Mouse (Mus musculus): ENCODE results near the gene Olfr1173. TPM values are rescaled to one million over a fixed set of nuclear protein-coding genes. Genes with fewer than 3 reads are reported as not detected.

Gene Olfr1173
- polyA plus RNA-seq (2012), result not detected in 2 replicates

DNA sequence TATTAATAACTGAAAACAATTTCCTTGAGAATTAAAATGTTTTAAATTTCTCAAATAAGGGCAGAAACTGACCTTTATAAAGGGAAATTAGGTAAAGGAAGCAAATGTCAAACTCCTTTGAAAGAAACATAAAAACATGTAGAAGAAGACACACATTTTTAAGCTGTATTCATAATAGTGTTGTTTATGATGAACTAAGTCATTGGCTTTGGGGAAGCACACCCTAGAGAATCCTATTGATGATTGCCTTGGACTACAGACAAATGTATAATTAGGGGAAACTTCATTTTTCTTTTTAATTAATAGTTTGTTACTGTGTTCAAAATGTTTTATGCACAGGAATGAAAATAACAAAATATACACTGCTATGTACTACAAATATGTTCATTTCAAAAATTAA lies at the start of gene Olfr1173:
Gene Olfr1173 (minus strand): TSS at position 101 of the 400 bp plus-strand sequence.
- TF ChIP-seq GATA1 (IDR thresholded peaks at IDR 0.05; ENCODE audit: low read length), result no peak

DNA sequence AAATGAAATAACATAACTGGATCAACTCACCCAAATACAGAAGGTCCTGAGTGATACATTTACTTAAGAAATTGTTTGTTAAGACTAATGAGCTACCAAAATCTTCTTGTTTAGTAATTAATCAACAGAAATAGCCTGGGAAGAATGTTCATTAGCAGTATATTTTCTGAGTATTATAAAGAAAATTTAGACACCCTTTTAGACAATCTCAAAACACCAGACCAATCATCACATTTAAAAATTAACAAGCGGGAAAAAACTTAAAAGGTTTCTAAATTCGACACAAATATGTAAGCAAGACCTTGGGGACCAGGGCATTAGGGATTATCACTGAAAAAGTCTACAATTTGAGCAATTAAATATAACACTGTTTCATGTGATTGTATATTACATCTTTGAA lies 47.4 kb upstream of the Olfr1173 start, which contains the start of gene Olfr1175-ps:
Gene Olfr1175-ps (minus strand): TSS at position 101 of the 400 bp plus-strand sequence.
- TF ChIP-seq GATA1 (IDR thresholded peaks at IDR 0.05; ENCODE audit: low read length), result no peak

DNA sequence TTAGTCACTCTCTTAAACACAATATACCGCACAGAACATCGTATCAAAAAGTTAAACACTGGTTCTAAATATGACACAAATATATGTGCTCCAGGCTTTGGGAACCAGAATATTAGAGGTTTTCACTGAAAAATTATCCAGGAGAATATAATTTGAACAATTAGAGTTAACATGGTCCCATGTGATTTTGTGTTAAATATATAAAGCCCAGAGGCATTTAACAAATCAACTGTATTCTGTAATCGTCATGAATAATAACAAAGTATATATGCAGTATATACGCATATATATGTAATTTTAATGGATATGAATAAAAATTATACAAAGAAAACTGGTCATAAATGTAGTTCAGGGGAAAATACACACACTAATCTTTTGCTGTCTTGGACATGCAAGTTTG lies 35.4 kb upstream of the Olfr1173 start, which contains the start of gene Olfr1174-ps:
Gene Olfr1174-ps (minus strand): TSS at position 101 of the 400 bp plus-strand sequence.
- TF ChIP-seq GATA1 (IDR thresholded peaks at IDR 0.05; ENCODE audit: low read length), result no peak

DNA sequence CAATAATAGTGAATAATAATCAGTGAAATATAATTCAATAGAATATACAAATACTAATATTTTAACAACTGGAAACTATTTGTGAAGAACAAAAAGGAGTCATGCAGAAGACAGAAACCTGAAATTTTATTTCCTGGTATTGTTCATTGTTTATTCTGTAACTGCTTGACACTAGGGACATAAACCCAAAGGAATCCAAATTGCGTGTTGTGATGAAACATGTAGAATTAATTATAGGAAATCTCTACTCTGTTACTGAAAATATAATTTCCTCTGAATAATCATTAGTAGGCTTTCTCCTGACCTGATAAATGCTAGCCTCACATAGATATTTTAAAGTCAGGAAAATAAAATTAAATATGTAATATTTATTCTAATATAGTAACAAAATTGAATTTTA lies 51.4 kb downstream of the Olfr1173 start, which contains the start of gene Olfr1170:
Gene Olfr1170 (minus strand): TSS at position 101 of the 400 bp plus-strand sequence.
- TF ChIP-seq GATA1 (IDR thresholded peaks at IDR 0.05; ENCODE audit: low read length), result no peak

Other genes starting within 250 kb of the Olfr1173 start
- gene Olfr73, start 242.2 kb downstream of the Olfr1173 start, polyA plus RNA-seq (2012), result not detected in 2 replicates
- gene Olfr1162, start 228.7 kb downstream of the Olfr1173 start, polyA plus RNA-seq (2012), result not detected in 2 replicates
- not detected in 2 replicates for gene Olfr1163, start 208.0 kb downstream of the Olfr1173 start, polyA plus RNA-seq (2012)
- gene Olfr1164, start 185.9 kb downstream of the Olfr1173 start, polyA plus RNA-seq (2012), result not detected in 2 replicates
- gene Olfr1166, start 151.6 kb downstream of the Olfr1173 start, polyA plus RNA-seq (2012), result not detected in 2 replicates
- not detected in 2 replicates for gene Olfr1167, start 124.7 kb downstream of the Olfr1173 start, polyA plus RNA-seq (2012)
- not detected in 2 replicates for gene Olfr1168, start 98.0 kb downstream of the Olfr1173 start, polyA plus RNA-seq (2012)
- gene Olfr1170, start 51.5 kb downstream of the Olfr1173 start, polyA plus RNA-seq (2012), result not detected in 2 replicates
- not detected in 2 replicates for gene Olfr1174-ps, start 35.3 kb upstream of the Olfr1173 start, polyA plus RNA-seq (2012)
- not detected in 2 replicates for gene Olfr1175-ps, start 47.3 kb upstream of the Olfr1173 start, polyA plus RNA-seq (2012)
- not detected in 2 replicates for gene Olfr1176, start 56.8 kb upstream of the Olfr1173 start, polyA plus RNA-seq (2012)
- not detected in 2 replicates for gene Olfr1177-ps, start 66.6 kb upstream of the Olfr1173 start, polyA plus RNA-seq (2012)
- not detected in 2 replicates for gene Olfr1178, start 107.2 kb upstream of the Olfr1173 start, polyA plus RNA-seq (2012)
- gene Olfr1179, start 126.6 kb upstream of the Olfr1173 start, polyA plus RNA-seq (2012), result not detected in 2 replicates
- not detected in 2 replicates for gene Olfr1180, start 139.3 kb upstream of the Olfr1173 start, polyA plus RNA-seq (2012)
- not detected in 2 replicates for gene Olfr1181, start 146.3 kb upstream of the Olfr1173 start, polyA plus RNA-seq (2012)
- gene Gm13757, start 169.3 kb upstream of the Olfr1173 start, polyA plus RNA-seq (2012), result not detected in 2 replicates
- gene Olfr1183, start 175.0 kb upstream of the Olfr1173 start, polyA plus RNA-seq (2012), result not detected in 2 replicates
- gene Olfr1184, start 203.7 kb upstream of the Olfr1173 start, polyA plus RNA-seq (2012), result not detected in 2 replicates
- not detected in 2 replicates for gene Olfr1185-ps1, start 213.4 kb upstream of the Olfr1173 start, polyA plus RNA-seq (2012)
- gene Olfr1186, start 238.7 kb upstream of the Olfr1173 start, polyA plus RNA-seq (2012), result not detected in 2 replicates

All from G1E-ER4 (cell line).